Mouse (Mus musculus) neutrophil, adult 65 days (primary cell): ENCODE results near the gene Vmn1r39. TPM values are rescaled to one million over a fixed set of nuclear protein-coding genes. Genes with fewer than 3 reads are reported as not detected.

Experiments
- total RNA-seq: library from RNA; stranded (reverse); gene quantifications from 2 replicates; pipeline ENCODE4 v1.2.4, GENCODE M21; 2023

The Vmn1r39 gene
- total RNA-seq = not detected in 2 replicates

GRCm38 (mm10) chr6:66810509-66810908 lies at the start of gene Vmn1r39:
Gene Vmn1r39, minus strand, starts transcription at chr6:66810609.

GRCm38 (mm10) chr6:66782527-66782926 lies 27.9 kb downstream of the Vmn1r39 start, which contains the start of gene Vmn1r38:
Gene Vmn1r38, minus strand, starts transcription at chr6:66782627.

Other genes with a start within 250 kb of the Vmn1r39 start
- not detected in 2 replicates for gene Vmn1r33, start 192.3 kb downstream of the Vmn1r39 start, total RNA-seq
- gene Vmn1r34, start 166.7 kb downstream of the Vmn1r39 start, total RNA-seq = not detected in 2 replicates
- not detected in 2 replicates for gene Vmn1r35, start 124.7 kb downstream of the Vmn1r39 start, total RNA-seq
- not detected in 2 replicates for gene Vmn1r36, start 91.4 kb downstream of the Vmn1r39 start, total RNA-seq
- not detected in 2 replicates for gene Vmn1r37, start 81.2 kb downstream of the Vmn1r39 start, total RNA-seq
- gene Vmn1r38, start 28.0 kb downstream of the Vmn1r39 start, total RNA-seq = not detected in 2 replicates
- 57.1 and 67.3 TPM in 2 replicates for gene Gng12, start 85.8 kb upstream of the Vmn1r39 start, total RNA-seq
- 240 and 264 TPM in 2 replicates for gene Gadd45a, start 226.8 kb upstream of the Vmn1r39 start, total RNA-seq